Mouse (Mus musculus): ENCODE data around the gene Smn1. TPM values are rescaled to one million over a fixed set of nuclear protein-coding genes. Genes with fewer than 3 reads are reported as not detected.

Gene Smn1
- 46.3 and 48.4 TPM in 2 replicates for polyA plus RNA-seq (2015; fragmentation: Nextera tagmentation; extraction: Ambion mirVana)

GRCm38 (mm10) chr13:100124423-100125257 lies at the start of gene Smn1:
TSS of gene Smn1 (plus strand) at chr13:100124852.
- WGBS: 4% methylated on average over 42 of the region's 42 CpGs
- Histone ChIP-seq H3K9me3 (no peaks in the 10 kb centered on the region), H3K27ac (replicated peaks) (peak within 1 kb of the TSS; percentile 56; the same call in 1 of the 2 replicates), H3K36me3 (peaks cover 29% of the 10 kb centered on the region), H3K4me2 (peak within 1 kb of the TSS; percentile 88), H3K9ac (peak within 1 kb of the TSS; percentile 89), H3K4me3 (peak within 1 kb of the TSS; percentile 97), H3K27me3 (no peaks in the 10 kb centered on the region), H3K4me1 (replicated peaks) (peaks cover 17% of the 10 kb centered on the region)
- ATAC-seq (ENCODE audit: low read depth): peak; percentile 96

DNA sequence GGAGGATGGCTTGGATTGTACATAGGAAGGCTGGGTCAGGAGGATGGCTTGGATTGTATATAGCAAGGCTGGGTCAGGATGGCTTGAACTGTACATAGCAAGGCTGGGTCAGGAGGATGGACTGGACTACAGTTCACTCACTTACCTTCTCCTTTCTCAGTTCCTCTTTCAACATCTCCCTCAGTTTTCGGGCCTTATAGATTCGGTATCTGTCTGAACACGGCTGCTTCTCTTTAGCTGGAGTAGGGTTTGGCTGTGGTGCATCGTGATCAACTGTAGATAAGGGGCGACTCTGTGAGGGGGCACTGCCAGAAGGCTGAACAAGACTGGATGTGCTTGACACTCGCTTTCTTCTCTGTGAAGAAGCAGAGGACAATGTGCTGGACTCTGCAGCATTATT lies 25.8 kb upstream of the Smn1 start:
- no peak overlapping the region for H3K9ac ChIP-seq
- no peak overlapping the region for H3K4me3 ChIP-seq
- H3K9me3 ChIP-seq: no peaks in the 10 kb centered on the region
- no peak overlapping the region for H3K27ac ChIP-seq (replicated peaks)
- peaks cover 46% of the 10 kb centered on the region for H3K36me3 ChIP-seq
- no peak for ATAC-seq (ENCODE audit: low read depth)
- no peaks in the 10 kb centered on the region for H3K27me3 ChIP-seq
- no peak overlapping the region for H3K4me2 ChIP-seq
- 94% methylated on average over 6 of the region's 6 CpGs for WGBS
- peaks cover 21% of the 10 kb centered on the region for H3K4me1 ChIP-seq (replicated peaks)

- H3K4me2 ChIP-seq: peak overlapping the region; percentile 82
Measured at GRCm38 (mm10) chr13:100103052-100103658, 21.5 kb upstream of the Smn1 start.

DNA sequence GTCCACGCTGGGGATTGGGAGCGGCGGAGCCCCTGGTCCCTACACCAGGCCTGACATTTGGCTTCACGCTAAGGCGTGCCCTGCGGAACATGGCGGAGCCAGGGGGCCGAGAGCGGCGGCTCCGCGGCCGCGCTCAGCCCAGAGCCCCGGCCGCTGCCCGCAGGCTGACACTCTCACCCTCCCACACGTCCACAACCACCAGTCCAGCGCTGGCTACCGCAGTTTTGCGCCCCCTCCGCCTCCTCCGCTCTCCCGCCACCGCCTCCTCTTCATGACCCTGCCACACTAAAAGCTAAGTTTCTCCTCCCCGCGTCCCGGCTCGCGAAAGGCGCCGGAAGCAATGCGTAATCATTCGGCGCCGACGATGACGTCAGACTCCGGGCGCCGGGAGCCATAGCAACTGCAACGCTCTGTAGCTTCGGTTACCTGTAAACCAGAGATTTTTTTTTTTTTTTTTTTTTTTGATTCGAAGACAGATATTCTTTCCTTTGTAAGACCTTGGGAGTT lies 20.9 kb upstream of the Smn1 start, which contains the start of gene Bdp1:
Gene Bdp1 (minus strand): TSS at position 323 of the 507 bp plus-strand sequence.
- WGBS: under 1% methylated on average over 44 of the region's 44 CpGs
- peak; percentile 66 for ATAC-seq (ENCODE audit: low read depth)
- H3K9ac ChIP-seq: peak within 1 kb of the TSS; percentile 89
- peak within 1 kb of the TSS; percentile 90 for H3K4me3 ChIP-seq
- H3K27me3 ChIP-seq: peaks cover 7% of the 10 kb centered on the region; the same call in 1 of the 2 replicates
- H3K4me2 ChIP-seq: peak within 1 kb of the TSS; percentile 82
- H3K4me1 ChIP-seq (replicated peaks): peaks cover 35% of the 10 kb centered on the region
- H3K9me3 ChIP-seq: no peaks in the 10 kb centered on the region
- peaks cover 3% of the 10 kb centered on the region; the same call in 1 of the 2 replicates for H3K36me3 ChIP-seq
- peak within 1 kb of the TSS; percentile 86 for H3K27ac ChIP-seq (replicated peaks)

More at GRCm38 (mm10) chr13:100103052-100103658, 21.5 kb upstream of the Smn1 start:
- Histone ChIP-seq H3K27me3 (peaks cover 7% of the 10 kb centered on the region; the same call in 1 of the 2 replicates), H3K36me3 (peaks cover 7% of the 10 kb centered on the region; the same call in 1 of the 2 replicates), H3K27ac (replicated peaks) (peak overlapping the region; percentile 86), H3K4me3 (peak overlapping the region; percentile 90), H3K9ac (peak overlapping the region; percentile 89), H3K4me1 (replicated peaks) (peaks cover 30% of the 10 kb centered on the region), H3K9me3 (no peaks in the 10 kb centered on the region)
- ATAC-seq (ENCODE audit: low read depth): no peak
- 11% methylated on average over 15 of the region's 15 CpGs for WGBS

- peak; percentile 84 for ATAC-seq (ENCODE audit: low read depth)
- Histone ChIP-seq H3K4me1 (replicated peaks) (peaks cover 30% of the 10 kb centered on the region), H3K9ac (peak within 1 kb of the TSS; percentile 87), H3K4me3 (peak within 1 kb of the TSS; percentile 90), H3K4me2 (peak within 1 kb of the TSS; percentile 80), H3K27me3 (peaks cover 7% of the 10 kb centered on the region; the same call in 1 of the 2 replicates), H3K9me3 (no peaks in the 10 kb centered on the region), H3K36me3 (peaks cover 17% of the 10 kb centered on the region), H3K27ac (replicated peaks) (peak within 1 kb of the TSS; percentile 80)
- WGBS: 1% methylated on average over 64 of the region's 76 CpGs
Measured at GRCm38 (mm10) chr13:100107652-100108472, 16.8 kb upstream of the Smn1 start, which contains the start of gene Serf1. TSS of gene Serf1 (plus strand) at chr13:100108012.

DNA sequence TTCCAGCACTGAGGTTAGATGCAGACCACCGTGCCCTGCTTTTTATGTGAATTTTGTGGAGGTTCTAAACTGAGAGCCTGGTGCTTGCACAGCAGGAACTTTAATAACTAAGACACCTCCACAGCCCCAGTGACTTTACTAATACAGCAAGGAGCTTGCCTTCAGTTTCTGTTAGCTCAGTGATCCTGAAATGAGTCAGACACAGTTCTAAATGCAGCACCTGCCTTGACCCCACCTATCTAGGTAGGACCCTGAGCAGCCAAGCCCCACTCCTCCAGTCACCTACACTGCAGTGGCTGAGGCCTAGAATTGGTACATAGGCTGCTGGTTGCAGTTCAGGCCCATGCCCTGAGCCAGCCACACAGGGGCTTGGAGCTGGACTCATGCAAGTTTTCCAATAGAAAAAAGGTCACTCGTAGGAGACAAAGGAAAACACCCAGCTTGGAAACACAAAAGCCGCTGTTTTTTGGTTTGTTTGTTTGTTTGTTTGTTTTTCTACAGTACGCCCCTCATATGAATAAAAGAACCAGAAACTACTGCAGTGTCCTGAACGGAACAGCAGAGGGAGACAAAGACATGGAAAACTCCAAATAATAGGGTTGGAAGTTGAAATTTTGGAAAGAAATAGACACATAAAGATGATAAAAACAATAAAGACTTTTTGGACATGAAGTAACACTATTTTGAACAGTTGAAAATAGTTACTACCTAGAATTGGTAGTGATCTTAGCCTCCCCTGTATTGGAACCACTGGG lies 12.3 kb upstream of the Smn1 start:
- 44% methylated on average over 5 of the region's 5 CpGs for WGBS
- no peak overlapping the region for H3K4me3 ChIP-seq
- H3K4me1 ChIP-seq (replicated peaks): peaks cover 18% of the 10 kb centered on the region
- no peaks in the 10 kb centered on the region for H3K27me3 ChIP-seq
- no peaks in the 10 kb centered on the region for H3K9me3 ChIP-seq
- H3K27ac ChIP-seq (replicated peaks): no peak overlapping the region
- H3K9ac ChIP-seq: no peak overlapping the region
- ATAC-seq (ENCODE audit: low read depth): no peak
- H3K36me3 ChIP-seq: peaks cover 41% of the 10 kb centered on the region
- H3K4me2 ChIP-seq: no peak overlapping the region

DNA sequence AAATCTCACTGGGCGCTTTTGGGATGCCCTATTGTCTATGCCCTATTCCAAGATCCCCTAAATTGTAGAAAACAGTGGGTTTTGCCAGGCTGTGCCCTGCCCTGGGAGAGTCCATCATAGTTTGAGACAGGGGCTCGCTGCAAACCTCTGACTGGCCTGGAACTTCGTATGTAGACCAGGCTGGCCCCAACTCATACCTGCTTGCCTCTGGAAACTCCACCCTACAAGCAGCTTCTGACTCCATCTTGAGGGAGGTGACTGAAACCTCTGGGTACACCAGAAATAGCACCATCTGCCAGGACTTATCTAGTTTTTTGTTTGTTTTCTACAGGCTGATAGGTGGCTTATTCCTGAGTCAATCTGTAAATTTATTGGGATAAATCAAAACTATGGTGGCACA lies 682 bp upstream of the Smn1 start:
- WGBS: 91% methylated on average over 3 of the region's 3 CpGs
- no peaks in the 10 kb centered on the region for H3K9me3 ChIP-seq
- H3K27me3 ChIP-seq: no peaks in the 10 kb centered on the region
- H3K9ac ChIP-seq: peak overlapping the region; percentile 89
- H3K4me3 ChIP-seq: peak overlapping the region; percentile 97
- peak overlapping the region; percentile 88 for H3K4me2 ChIP-seq
- no peak overlapping the region for H3K27ac ChIP-seq (replicated peaks)
- peaks cover 23% of the 10 kb centered on the region for H3K36me3 ChIP-seq
- ATAC-seq (ENCODE audit: low read depth): peak; percentile 71
- peaks cover 17% of the 10 kb centered on the region for H3K4me1 ChIP-seq (replicated peaks)

- H3K36me3 ChIP-seq: peaks cover 35% of the 10 kb centered on the region
- H3K9ac ChIP-seq: peak overlapping the region; percentile 89
- no peak overlapping the region for H3K27ac ChIP-seq (replicated peaks)
- peaks cover 17% of the 10 kb centered on the region for H3K4me1 ChIP-seq (replicated peaks)
- peak overlapping the region; percentile 88 for H3K4me2 ChIP-seq
- 5% methylated on average over 10 of the region's 10 CpGs for WGBS
- peak overlapping the region; percentile 97 for H3K4me3 ChIP-seq
- no peaks in the 10 kb centered on the region for H3K27me3 ChIP-seq
- H3K9me3 ChIP-seq: no peaks in the 10 kb centered on the region
- ATAC-seq (ENCODE audit: low read depth): peak; percentile 45
Measured at GRCm38 (mm10) chr13:100125258-100125643, 599 bp downstream of the Smn1 start.

- WGBS: 81% methylated on average over 8 of the region's 8 CpGs
- H3K4me1 ChIP-seq (replicated peaks): no peaks in the 10 kb centered on the region
Measured at GRCm38 (mm10) chr13:100141646-100142314, 17.1 kb downstream of the Smn1 start.

DNA sequence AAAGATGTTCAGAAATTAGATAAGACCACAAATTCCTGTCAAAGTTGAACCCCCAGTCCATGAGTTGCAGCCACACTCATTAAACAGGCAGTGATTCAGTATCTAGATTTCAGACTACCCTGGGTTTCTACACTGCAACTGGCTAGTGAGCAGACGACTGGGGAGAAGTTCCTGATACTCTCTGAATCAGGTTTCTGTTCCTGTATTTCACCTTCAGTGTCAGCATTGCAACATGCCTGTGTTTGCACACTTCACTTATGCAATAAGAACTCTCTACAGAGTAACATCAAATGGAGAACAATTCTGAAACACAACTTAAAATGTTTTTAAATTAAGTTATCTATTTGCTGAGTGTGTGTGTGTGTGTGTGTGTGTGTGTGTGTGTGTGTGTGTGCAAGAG lies 28.0 kb downstream of the Smn1 start:
- H3K4me2 ChIP-seq: no peak overlapping the region
- H3K27ac ChIP-seq (replicated peaks): no peak overlapping the region
- no peak for ATAC-seq (ENCODE audit: low read depth)
- no peaks in the 10 kb centered on the region for H3K36me3 ChIP-seq
- H3K4me1 ChIP-seq (replicated peaks): no peaks in the 10 kb centered on the region
- no peak overlapping the region for H3K4me3 ChIP-seq
- no peaks in the 10 kb centered on the region for H3K27me3 ChIP-seq
- H3K9me3 ChIP-seq: no peaks in the 10 kb centered on the region
- H3K9ac ChIP-seq: no peak overlapping the region
- WGBS: 81% methylated on average over 1 of the region's 1 CpGs

More at GRCm38 (mm10) chr13:100141646-100142314, 17.1 kb downstream of the Smn1 start:
- Histone ChIP-seq H3K4me2 (no peak overlapping the region), H3K36me3 (peaks cover 23% of the 10 kb centered on the region), H3K9ac (no peak overlapping the region), H3K9me3 (no peaks in the 10 kb centered on the region), H3K27ac (replicated peaks) (no peak overlapping the region), H3K27me3 (no peaks in the 10 kb centered on the region), H3K4me3 (no peak overlapping the region)
- no peak for ATAC-seq (ENCODE audit: low read depth)
